Mouse (Mus musculus): ENCODE measurements around the gene Oard1. TPM values are rescaled to one million over a fixed set of nuclear protein-coding genes. Genes with fewer than 3 reads are reported as not detected.

Oard1 gene
- polyA plus RNA-seq, 1 experiment from 2014 or later = 33.2 TPM

- Histone ChIP-seq H3K9me3 (ENCODE audit: control insufficient read depth, low read length) (no peaks in the 10 kb centered on the region), H3K27me3 (replicated peaks; ENCODE audit: control insufficient read depth, insufficient read depth, low read length) (no peaks in the 10 kb centered on the region), H3K36me3 (ENCODE audit: control insufficient read depth, insufficient read depth, low read length) (no peaks in the 10 kb centered on the region), H3K4me2 (ENCODE audit: low read length) (no peak overlapping the region), H3K4me1 (ENCODE audit: control insufficient read depth, insufficient read depth, low read depth, low read length) (no peaks in the 10 kb centered on the region), H3K9ac (ENCODE audit: low read depth, low read length) (no peak overlapping the region), H3K4me3 (ENCODE audit: low read length) (no peak overlapping the region), H3K27ac (ENCODE audit: low read depth, low read length) (no peak overlapping the region)
- 87% methylated on average over 7 of the region's 7 CpGs for WGBS
- ATAC-seq = no peak
Measured at GRCm38 (mm10) chr17:48418174-48418573, 8.4 kb downstream of the Oard1 start.

- Histone ChIP-seq H3K4me3 (ENCODE audit: low read length) (no peak overlapping the region), H3K9me3 (ENCODE audit: control insufficient read depth, low read length) (no peaks in the 10 kb centered on the region), H3K9ac (ENCODE audit: low read depth, low read length) (no peak overlapping the region), H3K36me3 (ENCODE audit: control insufficient read depth, insufficient read depth, low read length) (no peaks in the 10 kb centered on the region), H3K4me1 (ENCODE audit: control insufficient read depth, insufficient read depth, low read depth, low read length) (no peaks in the 10 kb centered on the region), H3K4me2 (ENCODE audit: low read length) (no peak overlapping the region), H3K27me3 (replicated peaks; ENCODE audit: control insufficient read depth, insufficient read depth, low read length) (no peaks in the 10 kb centered on the region), H3K27ac (ENCODE audit: low read depth, low read length) (no peak overlapping the region)
- 100% methylated on average over 1 of the region's 1 CpGs for WGBS
- no peak for ATAC-seq
Measured at GRCm38 (mm10) chr17:48418781-48419180, 9.0 kb downstream of the Oard1 start.

GRCm38 (mm10) chr17:48419571-48419970 is 9.8 kb downstream of the Oard1 start:
- H3K4me3 ChIP-seq (ENCODE audit: low read length) = no peak overlapping the region
- H3K27me3 ChIP-seq (replicated peaks; ENCODE audit: control insufficient read depth, insufficient read depth, low read length) = no peaks in the 10 kb centered on the region
- H3K4me2 ChIP-seq (ENCODE audit: low read length) = no peak overlapping the region
- ATAC-seq = no peak
- 71% methylated on average over 2 of the region's 2 CpGs for WGBS
- H3K4me1 ChIP-seq (ENCODE audit: control insufficient read depth, insufficient read depth, low read depth, low read length) = no peaks in the 10 kb centered on the region
- no peaks in the 10 kb centered on the region for H3K36me3 ChIP-seq (ENCODE audit: control insufficient read depth, insufficient read depth, low read length)
- H3K9me3 ChIP-seq (ENCODE audit: control insufficient read depth, low read length) = no peaks in the 10 kb centered on the region
- no peak overlapping the region for H3K9ac ChIP-seq (ENCODE audit: low read depth, low read length)
- H3K27ac ChIP-seq (ENCODE audit: low read depth, low read length) = no peak overlapping the region

- Histone ChIP-seq H3K4me3 (ENCODE audit: low read length) (no peak overlapping the region), H3K27me3 (replicated peaks; ENCODE audit: control insufficient read depth, insufficient read depth, low read length) (no peaks in the 10 kb centered on the region), H3K9me3 (ENCODE audit: control insufficient read depth, low read length) (no peaks in the 10 kb centered on the region), H3K9ac (ENCODE audit: low read depth, low read length) (no peak overlapping the region), H3K4me1 (ENCODE audit: control insufficient read depth, insufficient read depth, low read depth, low read length) (no peaks in the 10 kb centered on the region; the same call in 1 of the 2 replicates), H3K36me3 (ENCODE audit: control insufficient read depth, insufficient read depth, low read length) (no peaks in the 10 kb centered on the region), H3K4me2 (ENCODE audit: low read length) (no peak overlapping the region), H3K27ac (ENCODE audit: low read depth, low read length) (no peak overlapping the region)
- no peak for ATAC-seq
- WGBS = 89% methylated on average over 9 of the region's 9 CpGs
Measured at GRCm38 (mm10) chr17:48424237-48424636, 14.4 kb downstream of the Oard1 start.

GRCm38 (mm10) chr17:48425823-48426612 is 16.2 kb downstream of the Oard1 start:
- no peak overlapping the region for H3K27ac ChIP-seq (ENCODE audit: low read depth, low read length)
- H3K4me3 ChIP-seq (ENCODE audit: low read length) = no peak overlapping the region
- no peaks in the 10 kb centered on the region; the same call in 1 of the 2 replicates for H3K4me1 ChIP-seq (ENCODE audit: control insufficient read depth, insufficient read depth, low read depth, low read length)
- H3K4me2 ChIP-seq (ENCODE audit: low read length) = no peak overlapping the region
- no peaks in the 10 kb centered on the region for H3K27me3 ChIP-seq (replicated peaks; ENCODE audit: control insufficient read depth, insufficient read depth, low read length)
- no peak overlapping the region for H3K9ac ChIP-seq (ENCODE audit: low read depth, low read length)
- H3K36me3 ChIP-seq (ENCODE audit: control insufficient read depth, insufficient read depth, low read length) = no peaks in the 10 kb centered on the region
- no peak for ATAC-seq
- 40% methylated on average over 9 of the region's 9 CpGs for WGBS
- no peaks in the 10 kb centered on the region for H3K9me3 ChIP-seq (ENCODE audit: control insufficient read depth, low read length)

GRCm38 (mm10) chr17:48426991-48427750 is 17.4 kb downstream of the Oard1 start:
- H3K36me3 ChIP-seq (ENCODE audit: control insufficient read depth, insufficient read depth, low read length) = no peaks in the 10 kb centered on the region

GRCm38 (mm10) chr17:48427852-48428530 is 18.2 kb downstream of the Oard1 start:
- no peaks in the 10 kb centered on the region for H3K9me3 ChIP-seq (ENCODE audit: control insufficient read depth, low read length)
- H3K27me3 ChIP-seq (replicated peaks; ENCODE audit: control insufficient read depth, insufficient read depth, low read length) = no peaks in the 10 kb centered on the region
- H3K4me3 ChIP-seq (ENCODE audit: low read length) = no peak overlapping the region
- ATAC-seq = no peak
- no peak overlapping the region for H3K9ac ChIP-seq (ENCODE audit: low read depth, low read length)
- no peak overlapping the region for H3K27ac ChIP-seq (ENCODE audit: low read depth, low read length)
- H3K4me1 ChIP-seq (ENCODE audit: control insufficient read depth, insufficient read depth, low read depth, low read length) = peaks cover 4% of the 10 kb centered on the region; the same call in 1 of the 2 replicates
- no peaks in the 10 kb centered on the region for H3K36me3 ChIP-seq (ENCODE audit: control insufficient read depth, insufficient read depth, low read length)
- 66% methylated on average over 11 of the region's 11 CpGs for WGBS
- H3K4me2 ChIP-seq (ENCODE audit: low read length) = no peak overlapping the region

More at GRCm38 (mm10) chr17:48426991-48427750, 17.4 kb downstream of the Oard1 start:
- 70% methylated on average over 13 of the region's 13 CpGs for WGBS
- Histone ChIP-seq H3K27me3 (replicated peaks; ENCODE audit: control insufficient read depth, insufficient read depth, low read length) (no peaks in the 10 kb centered on the region), H3K4me1 (ENCODE audit: control insufficient read depth, insufficient read depth, low read depth, low read length) (no peaks in the 10 kb centered on the region; the same call in 1 of the 2 replicates), H3K4me2 (ENCODE audit: low read length) (no peak overlapping the region), H3K9me3 (ENCODE audit: control insufficient read depth, low read length) (no peaks in the 10 kb centered on the region), H3K27ac (ENCODE audit: low read depth, low read length) (no peak overlapping the region), H3K4me3 (ENCODE audit: low read length) (no peak overlapping the region), H3K9ac (ENCODE audit: low read depth, low read length) (no peak overlapping the region)
- 0 out of 2 replicates have a peak, but pooled peaks have one; percentile 24 for ATAC-seq

GRCm38 (mm10) chr17:48430394-48430793 is 20.6 kb downstream of the Oard1 start:
- Histone ChIP-seq H3K27me3 (replicated peaks; ENCODE audit: control insufficient read depth, insufficient read depth, low read length) (no peaks in the 10 kb centered on the region), H3K4me1 (ENCODE audit: control insufficient read depth, insufficient read depth, low read depth, low read length) (peaks cover 4% of the 10 kb centered on the region; the same call in 1 of the 2 replicates), H3K36me3 (ENCODE audit: control insufficient read depth, insufficient read depth, low read length) (no peaks in the 10 kb centered on the region), H3K9me3 (ENCODE audit: control insufficient read depth, low read length) (no peaks in the 10 kb centered on the region), H3K4me3 (ENCODE audit: low read length) (no peak overlapping the region), H3K27ac (ENCODE audit: low read depth, low read length) (no peak overlapping the region), H3K4me2 (ENCODE audit: low read length) (no peak overlapping the region), H3K9ac (ENCODE audit: low read depth, low read length) (no peak overlapping the region)
- no peak for ATAC-seq
- 56% methylated on average over 5 of the region's 5 CpGs for WGBS

- H3K9me3 ChIP-seq (ENCODE audit: control insufficient read depth, low read length) = no peaks in the 10 kb centered on the region
- no peaks in the 10 kb centered on the region for H3K36me3 ChIP-seq (ENCODE audit: control insufficient read depth, insufficient read depth, low read length)
- ATAC-seq = no peak
- no peak overlapping the region for H3K4me2 ChIP-seq (ENCODE audit: low read length)
- H3K4me3 ChIP-seq (ENCODE audit: low read length) = no peak overlapping the region
- H3K4me1 ChIP-seq (ENCODE audit: control insufficient read depth, insufficient read depth, low read depth, low read length) = peaks cover 4% of the 10 kb centered on the region; the same call in 1 of the 2 replicates
- H3K27ac ChIP-seq (ENCODE audit: low read depth, low read length) = no peak overlapping the region
- no peak overlapping the region for H3K9ac ChIP-seq (ENCODE audit: low read depth, low read length)
- no peaks in the 10 kb centered on the region for H3K27me3 ChIP-seq (replicated peaks; ENCODE audit: control insufficient read depth, insufficient read depth, low read length)
- 79% methylated on average over 5 of the region's 5 CpGs for WGBS
Measured at GRCm38 (mm10) chr17:48431054-48431453, 21.2 kb downstream of the Oard1 start.

All from hindbrain, embryonic 16.5 days (tissue).